26 mouse cellular contexts compared by ENCODE assay signal in genomic region chr5:127471902-127472301, GRCm38 (mm10).
DNase-seq lines count a peak whose midpoint lies in the region; ATAC-seq lines count a peak whose summit lies in the region.
"Had no signal": no experiment of that assay in that cellular context is flagged by ENCODE, and none has a peak within 500 bp of the region (broad histone marks: within the 10 kb centered on the region; RNA-seq: fewer than 3 reads in every experiment).

No protein-coding gene starts in this region.

- 55% methylated on average over 5 of the region's 5 CpGs for WGBS in embryonic facial prominence, embryonic 11.5 days
- WGBS in embryonic facial prominence, embryonic 10.5 days, result 63% methylated on average over 5 of the region's 5 CpGs

- no peak for ATAC-seq in embryonic facial prominence, embryonic 11.5 days (replicated peaks; ENCODE audit: insufficient number of reproducible peaks, low FRiP score, low TSS enrichment, low read depth)
- ATAC-seq: forebrain, embryonic 13.5 days; forebrain, embryonic 16.5 days; hindbrain, postnatal 0 days; inflammation-experienced regulatory T-cells, adult 6 months; intestine, embryonic 16.5 days had no signal

- no peaks in the 10 kb centered on the region for H3K4me1 ChIP-seq in embryonic facial prominence, embryonic 11.5 days (ENCODE audit: control insufficient read depth, insufficient read depth, low read length)
- peaks cover 24% of the 10 kb centered on the region for H3K4me1 ChIP-seq in embryonic facial prominence, embryonic 10.5 days
- H3K4me1 ChIP-seq: forebrain, embryonic 13.5 days; heart, embryonic 13.5 days had no signal

- H3K9me3 ChIP-seq in embryonic facial prominence, embryonic 11.5 days (replicated peaks; ENCODE audit: control insufficient read depth, low read length), result no peaks in the 10 kb centered on the region
- H3K9me3 ChIP-seq in embryonic facial prominence, embryonic 10.5 days, result no peaks in the 10 kb centered on the region
- H3K9me3 ChIP-seq: embryonic facial prominence, embryonic 13.5 days; forebrain, embryonic 13.5 days; heart, embryonic 10.5 days; heart, embryonic 13.5 days had no signal

- peak; percentile 36 for DNase-seq in embryonic facial prominence, embryonic 11.5 days (ENCODE audit: low spot score)
- no peak for DNase-seq in embryonic facial prominence, embryonic 10.5 days (ENCODE audit: low spot score)
- DNase-seq in ES-CJ7 (ENCODE audit: low read depth, low spot score) (peak; percentile 62), WW6 (ENCODE audit: low read depth, low spot score) (peak; percentile 26)
- DNase-seq in cerebellum, adult 8-10 months, result no peak
- DNase-seq in right cerebral cortex, adult 18-20 months, result no peak
- DNase-seq: adrenal gland, adult 8-10 months; adrenal gland, postnatal 25 days; cerebellum, adult 11-12 months; cerebellum, adult 9-10 months; cerebellum, postnatal 14 days; gastrocnemius, postnatal 10 days; gastrocnemius, postnatal 36 days; heart, adult 2 months; heart, postnatal 14 days; heart, postnatal 4 days had no signal

- H3K27me3 ChIP-seq in embryonic facial prominence, embryonic 11.5 days (ENCODE audit: control insufficient read depth, insufficient read depth, low read length), result no peaks in the 10 kb centered on the region
- H3K27me3 ChIP-seq in embryonic facial prominence, embryonic 10.5 days (replicated peaks; ENCODE audit: low read depth, poor library complexity, severe bottlenecking), result no peaks in the 10 kb centered on the region
- H3K27me3 ChIP-seq: embryonic facial prominence, embryonic 13.5 days; forebrain, embryonic 13.5 days had no signal

- no peak overlapping the region for H3K4me3 ChIP-seq in embryonic facial prominence, embryonic 11.5 days (ENCODE audit: low read depth, low read length)
- no peak overlapping the region for H3K4me3 ChIP-seq in embryonic facial prominence, embryonic 10.5 days
- H3K4me3 ChIP-seq: embryonic facial prominence, embryonic 13.5 days; erythroblast, embryonic 14.5 days; forebrain, embryonic 13.5 days; heart, adult 2 months; heart, embryonic 10.5 days; heart, embryonic 13.5 days had no signal

- no peak overlapping the region for H3K4me2 ChIP-seq in embryonic facial prominence, embryonic 11.5 days (ENCODE audit: low read depth, low read length)
- H3K4me2 ChIP-seq: embryonic facial prominence, embryonic 13.5 days; forebrain, embryonic 13.5 days; heart, embryonic 13.5 days; hindbrain, embryonic 14.5 days had no signal

- no peak overlapping the region for H3K9ac ChIP-seq in embryonic facial prominence, embryonic 11.5 days (replicated peaks; ENCODE audit: low read length)
- H3K9ac ChIP-seq: embryonic facial prominence, embryonic 13.5 days; forebrain, embryonic 13.5 days; heart, embryonic 13.5 days; hindbrain, embryonic 14.5 days had no signal

- no peak overlapping the region for H3K27ac ChIP-seq in embryonic facial prominence, embryonic 11.5 days (replicated peaks; ENCODE audit: low read depth, low read length)
- no peak overlapping the region for H3K27ac ChIP-seq in embryonic facial prominence, embryonic 10.5 days (replicated peaks)
- H3K27ac ChIP-seq: embryonic facial prominence, embryonic 13.5 days; forebrain, embryonic 13.5 days; heart, adult 2 months; heart, embryonic 10.5 days; heart, embryonic 13.5 days; hindbrain, embryonic 14.5 days; hindbrain, postnatal 0 days had no signal

- no peaks in the 10 kb centered on the region for H3K36me3 ChIP-seq in embryonic facial prominence, embryonic 11.5 days (replicated peaks; ENCODE audit: control insufficient read depth, insufficient read depth, low read depth, low read length)
- H3K36me3 ChIP-seq in embryonic facial prominence, embryonic 10.5 days (replicated peaks), result no peaks in the 10 kb centered on the region
- H3K36me3 ChIP-seq: embryonic facial prominence, embryonic 13.5 days; heart, embryonic 10.5 days; heart, embryonic 13.5 days had no signal

Comparison
In these comparisons a context has a peak if more than half of its experiments do, and no peak if none do; other contexts are left out.
1. DNase-seq: peak in embryonic facial prominence, embryonic 11.5 days (single experiment), ES-CJ7 (single experiment) and WW6 (single experiment); none in embryonic facial prominence, embryonic 10.5 days (single experiment), cerebellum, adult 8-10 months (single experiment) and right cerebral cortex, adult 18-20 months (single experiment).